Mouse (Mus musculus): ENCODE measurements around the gene Stk24.

The Stk24 gene

DNA sequence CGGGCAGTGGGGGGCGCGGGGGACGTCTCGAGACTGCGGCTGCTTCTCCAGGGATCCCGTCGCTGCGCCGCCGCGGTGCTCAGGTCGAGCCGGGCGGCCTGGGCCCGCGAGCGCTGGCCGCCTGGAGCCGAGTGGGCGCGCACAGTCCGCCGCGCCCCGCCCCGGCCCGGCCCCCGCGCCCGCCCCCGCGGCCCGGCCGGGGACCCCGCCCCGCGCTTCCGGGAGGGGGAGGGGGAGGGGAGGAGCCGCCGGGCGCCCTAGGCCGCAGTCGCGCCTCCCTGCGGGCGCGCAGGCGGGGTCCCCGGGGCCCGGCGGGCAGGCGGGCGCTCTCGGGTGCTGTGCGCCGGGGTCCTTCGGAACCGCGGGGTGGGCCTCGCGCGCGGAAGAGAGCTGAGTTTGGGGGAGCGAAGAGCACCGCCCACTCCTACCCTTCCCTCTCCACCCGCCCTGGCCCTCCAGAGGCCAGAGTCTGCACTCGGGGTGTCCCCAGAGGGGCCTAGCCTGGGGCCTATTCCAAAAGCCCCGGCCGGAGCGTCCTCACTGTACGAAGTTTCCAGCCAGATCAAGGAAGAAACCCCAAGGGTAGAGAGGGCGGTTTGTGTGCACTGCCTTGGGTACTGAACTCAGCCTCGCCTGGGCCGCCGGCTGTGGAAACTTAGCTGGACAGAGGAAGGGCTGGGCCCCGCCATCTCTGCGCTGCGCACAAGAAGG is 540 bp downstream of the Stk24 start:
- DNase-seq (ENCODE audit: low spot score): peak; percentile 74

DNA sequence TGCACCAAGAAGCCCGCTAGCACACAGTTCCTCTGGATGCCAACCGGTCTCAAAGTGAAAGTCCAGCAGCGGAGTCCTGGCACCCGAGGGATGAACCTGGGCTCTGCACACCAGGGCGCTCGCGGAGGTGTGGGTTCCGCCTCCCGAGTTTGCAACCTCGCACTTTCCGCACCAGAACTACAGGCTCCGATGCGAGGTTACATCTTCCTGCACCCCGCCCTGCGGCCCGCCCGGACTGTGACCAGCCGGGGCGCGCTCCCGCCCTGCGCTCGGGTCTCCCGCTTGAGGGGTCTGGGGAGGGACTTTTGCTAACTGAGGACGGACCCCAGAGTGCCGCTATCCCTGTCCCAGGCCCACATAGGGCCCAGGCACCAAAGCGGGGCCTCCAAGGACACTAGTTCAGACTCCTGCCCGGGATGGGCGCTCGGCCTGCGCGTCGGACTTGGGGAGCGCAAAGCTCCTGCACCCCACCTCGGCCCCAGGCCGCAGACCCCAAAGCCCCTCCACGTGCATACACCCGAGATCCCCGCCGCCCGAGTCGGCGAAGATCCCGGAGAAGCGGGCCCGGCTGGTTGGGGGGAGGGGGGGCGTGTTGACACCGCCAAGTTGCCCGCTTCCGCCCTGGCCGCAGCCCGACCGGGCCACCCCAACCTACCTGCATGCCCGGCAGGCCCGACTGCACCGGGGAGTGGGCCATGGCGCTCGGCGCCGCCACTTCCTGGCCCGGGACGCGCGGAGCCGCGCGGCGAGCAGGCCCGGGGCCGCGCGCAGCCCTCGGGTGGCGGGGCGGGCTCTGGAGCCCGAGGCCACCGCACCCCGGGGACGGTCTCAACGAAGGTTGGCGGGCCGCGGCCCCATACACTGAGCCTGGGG is 1.3 kb downstream of the Stk24 start:
- peak; percentile 72 for DNase-seq (ENCODE audit: low spot score)

DNA sequence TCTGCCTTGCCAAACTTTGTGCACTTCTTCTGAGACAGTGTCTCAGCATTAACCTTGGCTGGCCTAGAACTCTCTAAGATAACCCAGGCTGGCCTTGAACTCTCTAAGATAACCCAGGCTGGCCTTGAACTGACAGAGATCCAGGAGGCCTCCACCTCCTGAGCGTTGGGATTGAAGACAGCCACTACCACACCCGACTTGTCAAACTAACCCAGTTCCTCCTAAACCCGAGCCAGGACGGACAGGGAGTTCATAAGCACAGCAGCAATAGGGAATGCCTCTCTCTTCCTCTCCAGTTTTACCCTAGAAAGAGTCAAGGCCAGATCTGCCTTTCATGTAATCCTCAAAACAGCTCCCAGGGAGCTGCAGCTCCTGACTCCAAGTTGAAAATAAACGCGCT is 3.2 kb downstream of the Stk24 start:
- no peak for DNase-seq (ENCODE audit: low spot score)

DNA sequence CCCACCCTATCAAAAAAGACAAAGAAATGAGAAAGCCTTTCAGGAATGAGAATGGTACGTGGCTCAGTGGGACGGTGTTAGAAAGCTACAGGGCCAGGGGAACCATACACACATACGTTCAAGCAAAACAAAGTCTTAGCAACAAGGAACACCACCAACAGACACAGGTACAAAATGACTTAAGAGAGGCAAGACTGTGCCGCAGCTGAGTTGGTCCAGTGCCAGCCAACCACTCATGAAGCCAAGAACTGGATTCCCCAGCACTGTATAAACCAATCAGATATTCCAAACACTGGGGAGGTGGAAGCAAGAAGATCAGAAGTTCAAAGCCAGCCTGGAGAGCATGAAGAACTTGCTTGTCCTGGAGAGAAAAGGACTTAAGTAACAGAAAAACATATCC is 5.9 kb downstream of the Stk24 start:
- no peak for DNase-seq (ENCODE audit: low spot score)

DNA sequence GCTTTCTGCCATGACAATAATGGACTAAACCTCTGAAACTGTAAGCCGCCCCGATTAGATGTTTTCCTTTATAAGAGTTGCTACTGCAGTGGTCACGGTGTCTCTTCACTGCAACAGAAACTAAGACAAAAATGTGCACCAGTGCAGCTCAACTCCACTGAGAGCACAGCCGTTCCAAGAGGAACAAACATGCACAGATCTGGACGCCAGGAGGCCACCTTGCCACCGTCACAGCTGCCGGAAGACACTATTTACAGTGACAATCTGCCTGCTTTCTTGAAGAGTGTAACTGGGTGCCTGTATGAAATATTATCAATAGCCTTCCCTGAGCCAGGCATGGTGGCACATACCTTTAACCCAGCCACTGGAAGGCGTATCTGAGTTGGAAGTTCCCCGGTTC is 6.8 kb downstream of the Stk24 start:
- DNase-seq (ENCODE audit: low spot score): no peak

DNA sequence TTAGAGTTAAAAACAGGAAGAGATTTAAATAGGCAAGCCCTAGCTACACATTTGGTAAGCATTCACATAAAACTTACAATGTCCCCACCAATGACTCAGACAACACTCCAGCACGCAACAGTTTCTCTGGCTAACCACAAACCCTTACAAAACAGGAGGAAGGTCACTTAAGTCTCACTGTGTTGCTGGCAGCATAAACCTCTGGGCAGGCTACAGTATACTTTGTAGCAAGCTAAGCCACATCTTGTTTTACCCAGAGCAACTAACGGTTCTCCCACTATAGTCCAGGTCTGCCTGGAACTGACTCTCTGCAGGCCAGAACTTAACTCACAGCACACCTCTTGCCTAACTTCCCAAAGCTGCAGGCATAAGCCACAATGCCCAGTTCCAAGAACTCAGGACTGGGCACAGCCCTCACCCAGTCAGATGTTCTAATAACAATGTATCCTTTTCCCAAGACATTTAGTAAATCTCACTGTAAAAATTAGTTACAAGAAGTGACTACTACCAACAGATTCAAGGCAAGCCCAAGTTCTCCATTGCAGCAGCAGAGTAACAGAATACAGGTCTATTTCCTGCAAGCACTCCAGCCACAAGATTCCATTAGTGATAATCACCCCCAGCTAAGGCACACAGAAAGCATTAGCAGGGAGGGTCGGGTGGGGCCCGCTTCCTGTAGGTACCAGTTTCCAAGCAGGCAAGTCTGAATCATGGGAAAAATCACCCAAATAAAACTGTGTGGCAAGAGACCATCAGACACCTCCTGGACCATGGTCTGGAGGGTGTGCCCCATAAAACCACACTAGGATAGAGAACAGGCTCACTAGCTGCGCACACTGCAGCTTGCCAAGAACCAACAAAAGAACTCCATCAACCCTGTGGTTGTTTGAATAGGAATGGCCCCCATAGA is 7.6 kb downstream of the Stk24 start:
- no peak for DNase-seq (ENCODE audit: low spot score)

DNA sequence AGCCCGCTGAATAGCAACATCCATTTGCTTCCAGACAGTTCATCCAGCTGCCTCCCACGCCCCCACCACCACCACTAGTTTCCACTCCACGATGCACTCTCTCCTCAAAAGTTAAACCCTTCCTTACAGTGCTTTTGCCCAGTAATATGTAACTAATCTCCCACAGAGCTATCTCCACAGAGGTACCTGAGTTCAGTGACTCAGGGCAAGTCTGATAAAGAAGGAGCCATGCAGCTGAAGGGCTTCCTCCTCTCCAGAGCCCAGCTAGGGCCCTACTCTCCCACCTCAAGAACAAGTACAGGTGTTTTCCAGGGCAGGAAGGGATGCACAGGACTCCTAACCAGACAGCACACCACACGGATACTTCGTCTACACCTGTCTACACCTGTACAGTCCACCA is 10.4 kb downstream of the Stk24 start:
- DNase-seq (ENCODE audit: low spot score): no peak

DNA sequence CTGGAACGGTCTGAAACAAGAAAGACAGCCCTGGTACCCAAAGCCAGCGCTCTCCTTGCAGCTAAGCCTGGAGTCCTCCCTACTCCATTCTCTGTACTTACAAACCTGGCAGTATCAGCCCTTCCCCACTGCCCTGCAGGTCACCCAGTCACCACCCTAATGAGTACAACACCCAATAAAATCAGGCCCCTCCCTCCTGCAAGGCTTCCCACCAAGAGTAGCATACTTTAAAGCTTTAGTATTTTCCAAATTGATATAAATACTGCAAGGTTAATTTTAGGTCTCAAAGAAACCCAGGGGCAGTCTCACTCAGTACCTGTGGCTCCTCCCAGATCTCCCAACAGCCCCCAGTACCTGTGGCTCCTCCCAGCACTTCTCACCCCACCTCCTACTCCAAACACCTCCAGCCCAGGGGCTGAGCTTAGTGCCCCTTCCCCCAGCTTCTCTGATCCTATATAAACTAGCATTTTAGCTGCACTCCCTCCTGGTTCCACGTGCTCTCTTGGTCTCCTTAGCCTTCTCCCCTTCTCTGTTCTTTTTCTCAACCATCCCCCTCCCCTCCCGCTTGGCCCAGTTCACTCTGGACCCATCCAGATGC is 11.6 kb downstream of the Stk24 start:
- DNase-seq (ENCODE audit: low spot score): no peak

DNA sequence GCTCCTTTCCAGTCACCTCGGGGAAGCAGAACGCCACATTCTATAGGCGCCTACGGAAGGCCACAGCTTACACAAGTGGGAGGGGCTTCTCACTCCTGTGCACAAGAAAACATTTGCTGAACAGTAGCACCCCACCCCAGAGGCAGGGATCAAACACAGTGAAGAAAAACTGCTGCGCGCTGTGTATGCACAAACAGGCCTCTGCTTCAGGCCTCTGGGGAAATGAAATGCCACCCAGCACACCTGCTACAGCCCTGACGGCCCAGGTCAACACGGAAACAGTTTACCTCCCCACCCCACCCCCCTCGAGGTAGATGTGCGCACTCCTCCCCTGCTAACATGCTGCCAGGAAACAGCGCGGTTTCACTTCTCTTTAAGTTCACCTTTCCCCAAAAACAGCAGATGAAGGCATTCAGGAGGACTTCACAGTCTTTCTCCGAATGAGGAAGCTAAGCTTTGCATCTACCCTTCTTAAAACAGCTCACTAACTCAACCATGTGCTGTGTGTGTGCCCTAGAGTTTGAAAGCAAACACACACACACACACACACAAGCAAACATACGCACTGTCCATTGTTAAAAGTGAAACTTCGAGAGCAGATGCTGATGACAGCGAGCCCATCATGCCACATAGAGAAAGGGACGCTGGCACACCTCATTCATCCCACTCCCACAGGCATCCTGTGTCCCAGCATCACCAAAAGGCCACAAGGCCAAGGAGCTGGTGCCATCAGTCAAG is 13.7 kb downstream of the Stk24 start:
- DNase-seq (ENCODE audit: low spot score): no peak

DNA sequence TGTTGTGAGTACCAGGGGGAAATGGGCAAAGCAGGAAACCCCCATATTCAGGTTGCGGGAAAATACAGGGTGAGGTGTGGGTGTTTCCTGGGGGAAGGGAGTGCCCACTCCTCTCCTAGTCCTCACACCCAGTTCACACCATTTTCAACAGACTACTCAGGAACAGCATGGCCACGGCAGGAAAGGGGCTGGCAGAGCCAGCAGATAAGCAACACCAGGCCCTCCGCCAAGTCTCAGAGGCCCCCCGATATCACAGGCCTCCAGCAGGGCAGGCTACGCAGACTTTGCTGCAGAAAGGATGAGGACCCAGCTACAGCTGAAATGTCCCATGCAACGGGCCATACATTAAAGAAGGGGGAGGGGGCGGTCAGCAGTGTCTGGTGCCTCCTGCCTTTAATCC is 14.4 kb downstream of the Stk24 start:
- DNase-seq (ENCODE audit: low spot score): no peak

DNA sequence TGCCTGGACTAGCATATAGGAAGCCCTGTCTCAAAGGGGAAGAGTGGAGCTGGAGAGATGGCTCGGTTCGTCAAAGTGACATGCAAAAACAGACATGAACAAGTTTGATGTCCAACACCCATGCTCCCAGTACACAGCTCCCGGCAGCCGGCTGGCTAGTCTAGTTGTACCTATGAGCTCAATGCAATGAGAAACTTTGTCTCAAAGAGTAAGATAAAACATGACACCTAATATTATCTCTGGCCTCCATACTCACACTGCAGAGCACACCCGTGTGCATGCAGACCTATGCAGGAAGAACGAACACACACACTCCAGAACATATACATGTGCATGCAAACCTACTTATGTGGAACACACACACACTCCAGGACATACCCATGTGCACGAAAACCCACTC is 15.5 kb downstream of the Stk24 start:
- no peak for DNase-seq (ENCODE audit: low spot score)

DNA sequence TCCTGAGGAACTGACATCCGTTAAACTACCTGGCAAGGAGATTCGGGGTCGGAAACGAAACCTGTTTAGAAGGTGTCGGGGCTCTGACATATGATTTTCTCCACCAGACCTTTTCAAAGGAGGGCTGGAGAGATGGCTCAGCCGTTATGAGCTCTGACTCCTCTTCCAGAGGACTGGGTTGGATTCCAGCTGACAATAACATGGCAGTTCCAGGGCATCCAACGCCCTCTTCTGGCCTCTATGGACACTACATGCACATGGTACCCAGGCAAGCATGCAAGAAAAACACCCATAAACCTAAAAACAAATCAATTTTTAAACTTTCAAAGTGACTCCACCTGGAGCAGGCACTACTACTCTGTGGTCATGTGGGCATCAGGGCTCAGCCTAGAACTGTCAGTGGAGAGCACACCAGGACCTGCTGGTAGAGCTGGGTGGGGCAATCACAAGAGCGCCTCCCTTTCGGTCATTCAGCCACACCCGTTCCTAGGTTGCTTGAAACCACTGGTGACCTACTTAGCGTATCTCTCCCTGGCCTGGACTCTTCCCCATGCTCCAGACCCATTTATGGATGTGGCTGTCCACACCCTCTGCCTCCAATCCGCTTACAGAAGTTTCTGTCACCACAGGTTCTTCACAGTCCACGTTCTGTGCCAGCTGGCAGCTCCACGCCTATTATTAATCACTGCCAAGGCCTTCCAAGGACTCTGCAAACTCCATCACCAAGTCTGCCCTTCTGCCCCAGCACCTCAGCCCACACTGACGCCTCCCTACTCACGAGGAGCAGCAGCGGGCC is 18.3 kb downstream of the Stk24 start:
- no peak for DNase-seq (ENCODE audit: low spot score)

DNA sequence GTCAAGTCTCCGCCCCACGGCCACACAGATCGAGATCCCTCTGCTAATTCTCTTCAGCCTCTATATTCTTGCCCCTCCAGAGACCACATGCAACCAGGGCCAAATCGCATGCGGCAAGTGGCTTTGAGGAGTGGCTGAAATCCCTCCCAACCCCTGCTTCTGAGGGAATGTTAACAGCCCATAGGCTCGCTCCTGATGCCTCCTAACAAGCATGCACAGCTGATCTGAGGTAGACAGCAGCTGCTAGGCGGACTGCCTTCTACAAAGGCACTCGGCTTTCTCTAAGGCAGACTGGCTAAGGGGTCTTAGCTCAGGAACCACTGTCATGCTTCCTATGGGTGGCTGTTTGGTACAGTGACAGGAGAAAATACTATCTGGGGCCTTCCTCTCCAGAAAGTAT is 20.0 kb downstream of the Stk24 start:
- DNase-seq (ENCODE audit: low spot score): peak; percentile 28

DNA sequence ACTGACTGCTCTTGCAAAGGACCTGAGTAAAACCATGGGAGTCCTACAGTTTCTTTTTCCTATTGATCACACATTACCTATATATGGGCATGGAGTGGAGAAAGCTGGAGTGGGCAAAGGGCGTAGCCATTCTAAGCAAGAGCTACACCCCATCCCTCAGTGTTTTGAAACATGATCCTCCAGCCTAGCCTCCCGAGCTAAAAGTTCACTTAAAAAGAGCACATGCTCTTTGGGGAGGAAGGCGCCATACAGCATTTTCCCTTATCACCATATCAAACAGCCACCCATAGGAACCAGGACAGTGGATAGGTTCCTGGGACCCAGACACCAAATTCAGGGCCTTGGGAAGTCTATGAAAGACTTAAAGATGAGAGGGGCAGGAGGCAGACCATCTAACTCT is 20.8 kb downstream of the Stk24 start:
- DNase-seq (ENCODE audit: low spot score): peak; percentile 41

DNA sequence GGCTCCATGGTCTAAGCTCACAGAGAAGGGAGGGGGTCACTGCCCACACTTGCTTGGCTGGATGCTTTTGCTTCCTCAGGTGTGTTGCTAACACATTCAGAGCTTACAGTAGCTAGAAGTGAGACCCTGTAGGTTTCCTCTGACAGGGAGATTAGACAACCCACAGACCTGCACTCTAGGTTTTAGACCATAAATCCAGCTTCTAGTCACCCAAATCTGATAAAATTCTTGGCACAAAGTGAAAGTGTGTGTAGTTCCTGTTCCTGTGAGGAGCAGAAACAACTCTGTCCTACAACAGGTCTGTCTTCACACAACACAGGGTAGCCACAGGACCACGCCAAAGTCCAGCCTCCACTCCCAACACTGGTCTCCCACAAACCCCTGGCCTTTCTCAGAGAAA is 21.5 kb downstream of the Stk24 start:
- DNase-seq (ENCODE audit: low spot score): no peak

DNA sequence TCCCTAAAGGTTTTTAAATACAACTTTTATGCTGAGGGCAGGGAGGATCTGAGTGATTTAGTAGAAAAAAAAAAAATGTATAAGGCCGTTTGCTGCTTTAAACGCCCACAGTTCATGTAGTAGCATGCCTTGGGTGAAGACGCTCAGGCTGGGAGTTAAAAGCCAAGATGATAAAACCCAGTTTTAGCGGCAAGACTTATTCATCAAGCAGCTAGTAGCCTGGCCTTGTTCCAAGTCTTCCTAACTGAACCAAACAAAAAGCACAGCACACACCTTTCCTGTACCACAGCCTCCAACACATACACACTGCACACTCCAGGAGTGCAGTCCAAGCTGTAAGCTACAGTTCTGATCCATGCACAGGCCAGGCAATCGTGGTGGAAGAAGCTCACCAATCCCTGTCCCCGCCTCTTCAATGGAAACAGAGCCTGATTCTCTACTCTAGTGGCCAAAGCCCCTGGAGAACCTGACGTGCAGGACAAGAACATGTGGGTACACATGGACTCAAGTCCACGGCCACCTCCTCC is 23.4 kb downstream of the Stk24 start:
- no peak for DNase-seq (ENCODE audit: low spot score)

DNA sequence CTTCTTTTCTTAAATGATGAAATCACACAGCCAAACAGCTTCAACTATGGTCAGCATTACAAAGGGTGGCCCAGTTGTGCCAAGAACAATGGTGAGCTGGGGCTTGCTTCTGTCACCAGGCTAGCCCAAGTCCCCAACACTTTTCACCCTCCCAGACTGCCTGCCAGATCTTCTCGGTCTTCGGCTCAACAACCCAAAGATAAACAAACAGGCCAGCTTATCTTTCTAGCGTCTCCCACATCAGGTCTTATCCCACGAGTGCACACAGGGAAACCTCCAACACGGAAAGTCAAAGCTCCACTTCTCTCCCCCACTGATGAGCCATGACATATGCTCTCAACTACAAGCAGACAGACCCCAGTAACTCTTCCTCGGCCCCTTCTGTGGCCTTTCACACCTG is 24.1 kb downstream of the Stk24 start:
- no peak for DNase-seq (ENCODE audit: low spot score)

DNA sequence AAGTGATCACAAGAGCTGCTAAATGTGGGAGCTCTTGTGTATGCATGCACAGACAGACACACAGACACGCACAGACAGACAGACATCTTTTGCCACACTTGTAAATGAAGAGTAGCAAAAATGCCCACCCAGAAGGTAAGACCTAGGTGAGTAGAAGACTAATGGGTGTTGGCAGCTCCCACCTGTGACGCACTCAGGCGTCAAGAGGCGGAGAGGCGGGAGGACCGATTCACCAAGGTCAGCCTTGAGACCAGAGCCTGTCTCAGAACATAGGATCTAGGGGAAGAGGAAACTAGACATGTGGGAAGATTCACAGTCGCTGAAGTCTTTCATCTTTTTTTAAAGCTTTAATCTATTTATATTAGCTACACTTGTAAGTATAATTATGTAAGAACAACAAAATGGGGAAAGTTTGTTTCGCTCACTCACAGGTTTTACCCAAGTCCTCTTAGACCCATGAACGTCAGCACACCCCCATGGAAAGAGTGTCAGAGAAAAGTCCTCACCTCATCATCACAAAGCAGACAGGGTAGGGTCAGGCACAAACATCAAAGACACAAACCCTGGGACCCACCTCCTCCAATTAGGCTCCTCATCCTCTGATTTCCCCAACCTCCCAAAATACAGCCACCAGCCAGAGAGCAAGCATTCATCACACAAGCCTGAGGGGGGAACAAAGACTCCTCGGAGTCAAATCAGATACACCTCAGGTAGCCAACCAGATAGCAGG is 26.0 kb downstream of the Stk24 start:
- DNase-seq (ENCODE audit: low spot score): no peak

DNA sequence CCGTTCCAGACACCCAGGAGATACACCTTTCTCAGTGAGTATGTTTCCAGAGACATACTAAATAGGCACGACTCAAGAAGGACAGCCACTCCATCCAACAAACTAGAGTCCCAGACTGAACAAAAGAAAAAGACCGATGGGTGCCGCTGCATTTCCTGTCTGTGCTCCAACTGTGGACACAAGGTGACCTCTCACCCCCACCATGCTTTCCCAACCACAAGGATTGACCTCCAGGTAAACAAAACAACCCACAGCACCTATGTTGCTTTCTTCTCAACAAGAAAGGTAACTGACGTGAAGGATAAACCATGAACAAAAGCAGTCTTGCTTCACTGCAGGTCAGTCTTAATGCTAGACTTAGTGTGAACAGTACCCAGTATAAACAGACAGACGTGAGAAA is 27.1 kb downstream of the Stk24 start:
- no peak for DNase-seq (ENCODE audit: low spot score)

DNA sequence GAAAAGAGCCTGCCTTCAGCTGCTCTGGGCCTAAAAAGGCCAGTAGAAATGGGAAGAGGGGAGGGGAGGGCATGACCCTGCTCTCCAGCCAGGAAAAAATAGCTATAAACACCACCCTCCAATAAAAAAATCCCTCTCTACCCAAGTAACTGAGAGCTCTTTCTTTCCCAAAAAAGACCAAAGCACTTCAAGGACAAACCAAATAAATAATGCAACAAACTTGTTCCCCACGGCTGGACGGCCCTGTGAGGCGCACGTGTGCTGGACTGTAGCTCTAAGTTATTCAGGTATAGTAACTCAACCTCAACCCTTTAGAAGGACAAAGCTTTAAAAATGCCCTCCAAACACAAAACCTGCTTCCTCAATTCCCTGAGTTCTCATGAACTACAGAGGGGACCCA is 28.1 kb downstream of the Stk24 start:
- no peak for DNase-seq (ENCODE audit: low spot score)

Measured in embryo, embryonic 10 days (tissue).